Mouse (Mus musculus) embryo, embryonic 10 days (tissue): ENCODE data around the gene Sarnp.

Experiments
- DNase-seq: peaks from one replicate; pipeline ENCODE4 v3.0.0-alpha.2; 2015; ENCODE audit warnings: low spot score

Gene Sarnp

GRCm38 (mm10) chr10:128817033-128817432, at the start of gene Sarnp:
TSS of gene Sarnp (plus strand) at chr10:128817333.
- no peak for DNase-seq

GRCm38 (mm10) chr10:128772895-128773294, 44.2 kb upstream of the Sarnp start:
- DNase-seq, result peak; percentile 41

- peak; percentile 21 for DNase-seq
These were observed 43.4 kb upstream of the Sarnp start for GRCm38 (mm10) chr10:128773685-128774084.

- DNase-seq, result no peak
These were observed 38.7 kb upstream of the Sarnp start for GRCm38 (mm10) chr10:128778441-128778840.

DNA sequence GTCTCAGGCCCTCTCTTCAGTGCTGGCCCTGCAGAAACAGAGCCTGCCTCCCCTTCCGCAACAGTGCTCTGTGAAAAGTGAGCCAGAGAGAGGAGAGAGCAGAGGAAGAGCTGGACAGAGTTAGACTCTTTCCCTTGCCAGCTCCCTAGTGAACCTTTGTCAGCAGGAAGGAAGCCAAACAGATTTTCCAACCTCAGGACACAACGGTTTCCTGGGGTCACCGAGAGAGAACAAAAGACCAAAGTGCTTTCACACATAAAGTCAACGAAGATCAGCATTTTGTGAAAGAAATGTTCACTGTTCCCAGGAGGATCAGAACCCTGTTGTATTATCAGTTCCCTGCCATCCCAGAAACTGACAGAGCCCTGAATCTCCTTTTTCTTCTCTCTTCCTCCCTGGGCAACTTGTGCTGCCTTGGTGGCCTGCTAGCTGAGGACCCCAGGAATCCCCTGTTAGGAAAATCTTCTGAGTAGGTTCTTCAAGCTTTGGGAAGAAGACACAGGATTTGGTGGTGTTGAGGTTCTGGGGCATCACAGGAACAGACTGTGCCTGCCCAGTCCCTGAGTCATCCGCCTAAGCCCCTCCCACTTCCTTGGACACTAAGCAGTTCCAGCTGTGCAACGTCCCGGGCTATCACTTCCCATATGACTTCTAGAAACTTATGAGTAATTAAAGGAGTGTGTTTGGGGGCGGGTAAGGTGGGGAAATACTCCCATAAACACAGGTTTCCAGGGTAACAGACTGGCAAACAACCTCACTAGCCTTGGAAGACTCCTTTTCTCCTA, 37.9 kb upstream of the Sarnp start:
- DNase-seq, result peak; percentile 81

GRCm38 (mm10) chr10:128780200-128780599, 36.9 kb upstream of the Sarnp start:
- DNase-seq, result no peak

GRCm38 (mm10) chr10:128790398-128791124, 26.6 kb upstream of the Sarnp start, which contains the start of gene Mmp19:
TSS of gene Mmp19 (plus strand) at chr10:128790910.
- DNase-seq, result no peak

GRCm38 (mm10) chr10:128792041-128792440, 25.1 kb upstream of the Sarnp start:
- no peak for DNase-seq

- DNase-seq, result no peak
These were observed 23.9 kb upstream of the Sarnp start for GRCm38 (mm10) chr10:128793258-128793657.

DNA sequence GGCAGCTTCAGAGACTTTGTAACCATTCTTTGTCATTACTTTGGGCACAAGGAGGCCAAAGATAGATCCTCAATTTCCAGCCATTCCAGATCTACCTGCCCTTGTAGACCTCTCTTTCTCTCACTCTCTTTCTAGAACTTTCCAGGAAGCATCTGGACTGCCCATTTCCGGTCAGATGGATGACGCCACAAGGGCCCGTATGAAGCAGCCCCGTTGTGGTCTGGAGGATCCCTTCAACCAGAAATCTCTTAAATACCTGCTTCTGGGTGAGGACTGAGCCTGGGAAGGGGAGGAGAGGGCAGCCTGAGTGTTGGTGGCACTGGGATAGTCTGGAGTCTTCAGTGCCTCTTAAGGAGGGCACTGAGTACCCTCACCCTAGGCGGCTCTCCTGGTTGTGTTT, 22.7 kb upstream of the Sarnp start:
- DNase-seq, result no peak

GRCm38 (mm10) chr10:128795581-128795980, 21.6 kb upstream of the Sarnp start:
- DNase-seq, result no peak

GRCm38 (mm10) chr10:128798676-128799075, 18.5 kb upstream of the Sarnp start:
- DNase-seq, result no peak

- DNase-seq, result no peak
These were observed 15.1 kb upstream of the Sarnp start for GRCm38 (mm10) chr10:128801981-128802495.

- DNase-seq, result no peak
These were observed 14.2 kb upstream of the Sarnp start for GRCm38 (mm10) chr10:128802956-128803355.

DNA sequence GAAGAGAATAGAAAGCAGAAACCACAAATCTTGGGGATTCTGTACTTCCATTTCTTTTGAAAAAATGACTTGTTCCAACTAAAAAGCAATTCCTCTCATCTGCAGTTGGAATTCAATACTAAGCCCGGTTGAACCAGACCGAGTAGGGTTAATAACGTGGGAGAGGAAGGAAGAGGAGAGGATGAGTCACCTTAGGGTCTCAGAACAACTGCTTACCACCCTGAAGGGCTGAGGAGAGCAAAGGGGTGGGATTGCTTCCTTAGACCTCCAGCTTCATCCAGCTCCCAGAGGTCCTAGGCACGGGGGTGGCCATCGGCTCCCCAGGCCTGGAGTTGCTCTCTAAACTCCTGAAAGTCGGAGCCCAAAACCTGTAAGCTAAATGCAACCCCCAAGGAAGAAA, 13.8 kb upstream of the Sarnp start:
- DNase-seq, result no peak

- DNase-seq, result peak; percentile 65
These were observed 13.3 kb upstream of the Sarnp start, which contains the start of gene Dnajc14 for GRCm38 (mm10) chr10:128803771-128804270. TSS of gene Dnajc14 (plus strand) at chr10:128804062.

DNA sequence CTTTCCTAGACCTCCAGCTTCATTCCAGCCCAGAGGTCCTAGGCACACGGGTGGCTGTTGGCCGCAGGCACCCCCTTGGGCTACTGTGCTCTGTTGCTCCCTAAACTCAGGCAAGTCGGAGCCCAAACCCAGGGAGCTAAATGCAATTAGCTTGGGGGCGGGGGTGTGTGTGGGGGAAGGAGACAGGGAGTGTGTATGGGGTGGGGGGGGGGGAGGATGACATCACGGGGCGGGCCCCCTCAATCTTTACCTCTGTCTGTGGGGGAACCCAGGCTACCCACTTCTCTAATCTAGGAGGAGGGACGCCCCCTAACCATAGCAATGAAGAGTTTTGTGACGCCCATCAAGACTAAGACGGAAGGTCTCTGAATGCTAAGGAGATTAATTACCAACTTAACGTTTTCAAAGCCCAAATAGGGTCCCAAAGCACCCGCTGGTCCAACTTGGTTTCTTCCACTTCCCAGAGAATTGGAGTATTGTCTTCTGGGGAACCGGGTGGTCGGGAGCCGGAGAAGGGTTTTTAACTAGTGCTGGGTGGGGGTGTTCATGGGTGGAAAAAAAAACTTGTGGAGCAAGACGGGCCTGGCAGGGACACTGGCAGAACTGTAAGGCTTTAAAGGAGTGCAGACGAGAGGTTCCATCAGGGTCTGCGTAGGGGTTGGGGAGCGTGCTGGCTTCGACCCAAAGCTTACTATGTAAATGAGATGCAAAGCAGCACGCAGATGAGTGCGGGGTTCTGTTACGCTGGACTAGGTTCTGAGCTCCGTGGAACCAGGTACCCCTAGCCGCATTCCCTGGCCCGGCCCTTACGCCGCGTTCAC, 12.7 kb upstream of the Sarnp start, which contains the start of gene Tmem198b:
Gene Tmem198b, minus strand, starts transcription at position 100 of the 821 bp plus-strand sequence.
- peak; percentile 70 for DNase-seq

DNA sequence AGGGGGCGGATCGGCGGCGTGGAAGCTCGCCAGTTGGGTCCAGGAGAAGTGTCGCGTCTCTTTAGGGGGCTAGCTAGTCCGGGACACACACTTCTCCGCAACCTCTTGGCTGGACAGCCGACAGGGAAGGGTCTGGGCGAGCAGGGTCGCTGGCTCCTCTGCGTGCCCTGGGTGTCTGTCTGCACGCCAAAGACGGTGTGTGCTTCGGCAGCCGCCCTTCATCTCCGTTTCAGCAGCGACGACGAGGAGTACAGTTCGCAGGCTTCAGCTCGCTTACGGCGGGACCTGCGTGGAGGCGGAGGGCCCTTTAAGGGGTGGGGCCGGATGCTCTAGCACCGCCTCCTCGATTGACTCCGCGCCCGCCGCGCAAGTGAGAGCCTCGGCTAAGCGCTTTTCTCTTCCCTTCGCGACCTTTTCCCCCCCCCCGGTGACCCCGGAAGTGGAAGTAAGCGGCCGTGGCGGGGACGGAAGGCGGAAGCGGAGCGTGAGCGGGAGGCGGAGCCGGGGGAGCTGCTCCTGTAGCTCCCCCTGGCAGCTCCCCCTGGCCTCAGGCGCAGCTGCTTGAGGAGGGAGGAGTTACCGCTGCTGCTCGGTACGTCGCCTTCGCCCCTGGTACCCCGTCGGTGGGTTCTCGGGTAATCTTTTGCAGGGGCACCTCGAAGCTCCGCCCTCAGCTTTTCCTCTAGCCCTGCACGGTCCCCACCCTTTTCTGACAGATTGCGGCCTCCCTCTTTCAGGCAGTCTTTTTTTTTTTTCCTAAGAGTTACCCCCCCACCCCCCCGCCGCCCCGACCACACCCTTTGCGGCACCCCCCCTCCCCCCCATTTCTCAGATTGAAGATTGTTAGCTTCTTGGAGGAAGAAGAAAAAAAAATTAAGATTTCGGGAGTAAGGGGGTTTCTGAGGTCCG, 11.8 kb upstream of the Sarnp start:
- peak; percentile 96 for DNase-seq

GRCm38 (mm10) chr10:128806086-128806485, 11.0 kb upstream of the Sarnp start:
- DNase-seq, result no peak

DNA sequence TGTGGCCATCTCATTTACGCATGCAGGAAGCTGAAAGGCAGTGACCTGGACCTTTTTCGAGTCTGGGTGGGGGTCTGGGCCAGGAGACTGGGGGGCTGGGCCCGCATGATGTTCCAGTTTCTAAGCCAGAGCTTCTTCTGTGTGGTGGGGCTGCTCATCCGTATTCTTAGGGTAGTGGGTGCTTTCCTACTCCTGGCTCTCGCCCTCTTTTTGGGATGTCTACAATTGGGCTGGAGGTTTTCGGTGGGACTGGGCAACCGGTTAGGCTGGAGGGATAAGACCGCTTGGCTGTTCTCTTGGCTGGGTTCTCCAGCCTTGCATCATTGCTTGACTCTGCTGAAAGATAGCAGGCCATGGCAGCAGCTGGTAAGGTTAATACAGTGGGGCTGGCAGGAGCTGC, 10.1 kb upstream of the Sarnp start:
- no peak for DNase-seq

- no peak for DNase-seq
These were observed 3.1 kb downstream of the Sarnp start for GRCm38 (mm10) chr10:128820217-128820616.
